Mouse (Mus musculus) frontal cortex, postnatal 10 days (tissue): ENCODE measurements around the gene Arid3c.
A peak's percentile ranks its signal among the peaks of the same experiment; 100 is the strongest.

Experiments
- DNase-seq, 2 experiments: peaks; one replicate each; pipeline ENCODE4 v3.0.0; 2022; ENCODE audit warnings: low spot score in 2 of 2, mixed read lengths in 1 of 2

The Arid3c gene

GRCm38 (mm10) chr4:41678863-41679262 is 52.1 kb downstream of the Arid3c start:
- no peak for DNase-seq

- DNase-seq = peak in 1 of 2 experiments; percentile 62
Observed at GRCm38 (mm10) chr4:41677006-41677629, 53.8 kb downstream of the Arid3c start.

- DNase-seq = no peak
Observed at GRCm38 (mm10) chr4:41676248-41677005, 54.5 kb downstream of the Arid3c start.
